Mouse (Mus musculus): Measurements from ENCODE around the gene Ndufaf4. TPM values are rescaled to one million over a fixed set of nuclear protein-coding genes. Genes with fewer than 3 reads are reported as not detected.
"Not testable (repeated sequence)": the region's sequence is repeated elsewhere in the genome, so short reads cannot be mapped to it uniquely, and the experiment has no call there.

Gene Ndufaf4
- polyA plus RNA-seq (2017; shearing (Covaris generic)): 10 to 100 TPM; 28.1 to 29.5 TPM

DNA sequence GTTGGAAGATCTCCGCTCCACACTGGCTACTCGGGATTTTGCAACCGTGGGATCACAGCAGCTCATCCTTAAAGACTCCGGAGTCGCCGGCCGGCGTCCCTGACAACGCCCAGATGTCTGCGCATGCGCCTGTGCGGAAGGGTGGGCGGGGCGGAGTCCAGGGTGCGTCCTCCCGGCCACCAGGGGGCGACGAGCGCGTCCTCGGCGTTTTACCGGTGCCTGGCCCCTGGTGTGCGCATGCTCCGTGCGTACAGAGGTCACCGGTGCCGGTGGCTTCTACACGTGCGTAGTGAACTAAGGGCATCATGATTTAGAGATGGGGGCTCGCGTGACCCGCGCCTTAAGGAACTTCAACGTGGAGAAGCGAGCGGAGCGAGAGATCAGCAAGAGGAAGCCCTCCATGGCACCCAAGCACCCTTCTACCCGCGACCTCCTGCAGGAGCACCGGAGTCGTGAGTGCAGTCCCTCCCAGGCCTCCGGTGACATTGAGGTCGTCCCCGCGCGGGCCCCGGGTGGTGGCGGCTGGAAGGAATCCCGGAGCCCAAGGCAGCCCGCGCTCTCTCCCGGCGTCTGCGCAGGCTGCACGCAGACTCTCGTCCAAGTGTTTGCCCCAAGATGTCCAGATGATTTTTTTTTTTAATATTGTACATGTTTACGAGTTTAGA lies at the start of gene Ndufaf4:
Gene Ndufaf4, plus strand, starts transcription at position 233 of the 665 bp plus-strand sequence.
- ATAC-seq: peak; percentile 93

DNA sequence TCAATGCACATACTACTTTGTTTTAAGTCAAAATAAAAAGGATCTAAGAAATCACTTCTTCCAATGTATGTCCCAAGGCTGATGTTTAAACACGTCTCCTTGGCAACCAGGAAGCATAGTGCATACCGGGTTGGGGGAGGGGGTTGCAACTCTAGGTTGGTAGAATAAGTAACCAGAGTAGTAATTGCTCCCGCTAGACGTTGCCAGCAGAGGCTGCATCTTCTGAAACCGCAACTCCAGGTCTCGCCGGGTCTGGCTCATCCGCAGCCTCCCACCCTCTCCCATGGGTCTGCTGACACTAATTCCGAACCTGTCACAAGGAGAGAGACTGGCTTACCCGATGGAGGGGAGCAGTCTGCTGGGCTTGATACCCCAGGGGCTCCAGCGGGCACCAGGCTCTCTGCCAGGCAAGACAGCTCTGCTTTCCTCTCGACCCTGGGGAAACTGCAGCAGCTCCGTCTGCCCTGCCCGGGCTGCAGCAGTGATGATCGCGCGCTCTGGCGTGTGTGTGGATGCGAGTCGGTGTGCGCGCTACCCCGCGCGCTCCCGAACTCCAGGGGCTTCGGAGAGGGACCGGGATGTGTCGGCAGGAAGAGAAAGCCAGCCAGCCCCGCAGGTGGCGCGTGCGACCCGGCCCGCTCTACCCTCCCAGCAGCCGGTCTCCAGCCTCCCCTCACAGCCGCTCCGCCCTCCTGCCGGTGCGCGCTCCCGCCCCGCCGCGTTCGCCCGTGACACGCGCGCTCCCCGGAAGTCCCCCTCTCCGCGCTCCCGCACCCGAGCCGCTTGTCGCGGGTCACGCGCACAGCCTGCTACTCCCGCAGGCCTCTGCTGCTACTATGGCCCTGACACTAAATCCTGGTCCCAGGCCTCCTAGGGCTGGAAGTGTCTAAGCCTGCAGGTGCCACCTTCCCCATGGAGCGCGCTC lies 47.2 kb upstream of the Ndufaf4 start, which contains the start of gene Klhl32:
Gene Klhl32, minus strand, starts transcription at position 724 of the 925 bp plus-strand sequence.
- ATAC-seq: no peak

DNA sequence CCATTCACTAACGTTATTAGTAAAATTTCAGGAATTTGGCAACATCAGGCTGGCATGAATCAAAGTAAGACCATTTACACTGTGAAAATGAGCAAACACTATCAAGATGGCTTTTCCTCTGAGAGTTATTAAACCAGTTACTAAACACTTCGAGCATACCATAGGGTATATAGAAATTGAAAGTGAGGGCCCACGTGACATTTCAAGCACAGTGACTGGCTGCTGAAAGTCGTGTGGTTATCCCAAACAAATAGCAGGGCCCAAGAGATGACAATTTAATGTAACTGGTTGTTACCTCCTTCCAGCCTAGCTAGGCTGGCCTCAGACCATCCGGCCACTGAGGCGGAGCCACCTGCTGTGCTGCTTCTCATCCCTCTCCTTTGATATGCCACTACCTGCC lies 32.2 kb upstream of the Ndufaf4 start:
- ATAC-seq: no peak

DNA sequence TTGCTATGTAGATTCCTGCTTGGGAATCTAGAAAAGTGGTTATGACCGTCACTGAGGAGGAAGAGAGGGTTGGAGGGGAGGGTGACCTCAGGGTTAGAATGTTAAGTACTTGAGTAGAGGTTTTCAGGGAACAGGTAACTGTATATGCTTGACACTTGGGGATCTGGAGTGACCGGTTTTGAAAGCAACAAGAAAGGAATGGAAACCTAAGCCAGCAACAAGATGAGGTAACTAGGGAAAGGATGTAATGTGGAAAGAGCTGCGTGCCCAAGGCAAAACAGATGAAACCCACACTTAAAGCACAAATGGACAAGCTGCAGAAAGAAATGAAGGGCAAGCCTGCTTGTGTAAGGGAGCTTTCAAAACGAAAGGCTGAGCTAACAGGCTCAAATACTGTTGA lies 28.7 kb upstream of the Ndufaf4 start:
- no peak for ATAC-seq

DNA sequence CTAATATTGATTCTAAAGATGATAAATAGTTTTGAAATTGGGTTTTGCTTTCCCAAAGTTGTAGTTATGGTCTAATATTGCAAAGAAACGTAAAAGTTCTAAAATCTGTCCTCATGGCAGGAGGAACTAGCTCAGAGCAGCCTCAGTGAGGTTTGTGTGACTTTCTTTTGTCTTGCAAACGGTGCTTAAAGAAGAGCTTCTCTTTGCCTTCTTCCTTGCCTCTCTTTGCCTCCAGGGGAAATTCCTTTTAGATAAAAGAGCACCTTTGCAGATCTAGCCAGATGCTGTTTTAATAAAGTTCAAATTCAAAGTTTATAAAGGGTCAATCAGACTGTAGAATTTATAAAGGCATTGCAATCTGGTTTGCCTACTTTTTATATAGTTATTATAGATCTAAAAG lies 8.5 kb upstream of the Ndufaf4 start:
- not testable (repeated sequence) for ATAC-seq

DNA sequence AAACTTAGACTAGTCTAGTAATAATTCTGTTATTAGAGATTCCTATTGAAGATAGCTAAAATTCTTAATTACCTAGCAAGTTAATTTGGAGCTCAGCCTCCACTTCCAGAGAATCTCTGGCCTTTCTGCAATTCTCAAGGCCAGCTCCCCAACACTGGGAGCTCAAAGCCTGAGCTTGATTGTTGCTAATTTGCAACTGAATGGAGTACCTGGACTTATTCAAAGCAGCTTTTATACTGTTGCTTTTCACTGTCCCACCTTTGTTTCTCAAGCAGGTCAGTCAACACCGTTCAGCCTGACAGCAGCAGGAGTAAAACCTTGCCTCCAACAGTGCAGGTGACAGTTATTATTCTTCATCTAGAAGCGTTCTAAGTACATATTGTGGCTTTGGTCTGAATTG lies 5.6 kb upstream of the Ndufaf4 start:
- not testable (repeated sequence) for ATAC-seq

- ATAC-seq: no peak
These were observed 3.3 kb upstream of the Ndufaf4 start for GRCm38 (mm10) chr4:24894625-24895024.

- no peak for ATAC-seq
These were observed 1.1 kb upstream of the Ndufaf4 start for GRCm38 (mm10) chr4:24896829-24897228.

GRCm38 (mm10) chr4:24897351-24897750 lies 532 bp upstream of the Ndufaf4 start:
- peak; percentile 3 for ATAC-seq

DNA sequence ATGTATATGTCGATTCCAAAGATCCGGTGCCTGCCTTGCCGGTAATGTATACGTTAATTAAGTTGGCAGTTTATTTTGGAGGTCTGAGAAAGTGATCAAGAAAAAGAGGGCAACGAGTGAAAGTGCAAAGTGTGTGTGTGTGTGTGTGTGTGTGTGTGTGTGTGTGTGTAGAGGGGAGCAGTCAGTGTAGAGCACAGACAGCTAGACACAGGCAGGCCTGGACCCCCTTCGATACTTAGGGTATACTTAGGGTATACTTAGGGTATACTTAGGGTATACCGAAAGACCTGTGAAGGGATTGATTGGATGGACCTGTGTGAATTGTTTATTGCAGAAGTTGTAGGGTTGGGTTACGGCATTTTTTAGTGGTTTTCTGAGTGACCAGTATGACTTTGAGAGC lies 753 bp downstream of the Ndufaf4 start:
- no peak for ATAC-seq

- no peak for ATAC-seq
These were observed 1.3 kb downstream of the Ndufaf4 start for GRCm38 (mm10) chr4:24899146-24899545.

- ATAC-seq: no peak
These were observed 9.9 kb downstream of the Ndufaf4 start for GRCm38 (mm10) chr4:24907745-24908144.

GRCm38 (mm10) chr4:24915631-24916030 lies 17.7 kb downstream of the Ndufaf4 start:
- no peak for ATAC-seq

DNA sequence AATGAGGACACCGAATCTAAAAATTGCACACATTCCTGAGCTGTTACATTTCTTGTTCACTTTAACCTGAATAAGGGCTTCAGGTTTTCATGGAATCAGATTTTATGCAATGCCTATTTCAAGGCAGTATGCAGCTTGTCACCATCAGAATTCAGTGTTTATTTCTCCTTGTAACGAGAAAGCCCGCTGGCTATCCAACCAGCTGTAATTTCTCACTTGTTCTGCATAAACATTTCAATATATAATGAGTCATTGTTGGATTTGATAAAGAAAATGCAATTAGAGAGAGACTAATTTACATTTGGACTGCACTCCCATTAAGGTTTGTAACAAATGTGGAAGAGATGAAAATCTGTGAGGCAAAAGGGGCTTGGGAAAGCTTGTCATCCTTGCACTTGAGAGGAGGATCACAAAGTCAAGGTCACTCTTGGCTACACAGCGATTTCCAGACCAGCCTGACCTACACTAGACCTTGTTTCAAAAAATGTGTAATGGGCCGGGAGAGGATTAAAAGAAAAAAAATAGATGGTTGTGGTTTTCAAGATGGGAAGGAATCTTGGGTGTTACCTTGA lies 22.2 kb downstream of the Ndufaf4 start:
- no peak for ATAC-seq

GRCm38 (mm10) chr4:24924726-24925125 lies 26.8 kb downstream of the Ndufaf4 start:
- ATAC-seq: no peak

DNA sequence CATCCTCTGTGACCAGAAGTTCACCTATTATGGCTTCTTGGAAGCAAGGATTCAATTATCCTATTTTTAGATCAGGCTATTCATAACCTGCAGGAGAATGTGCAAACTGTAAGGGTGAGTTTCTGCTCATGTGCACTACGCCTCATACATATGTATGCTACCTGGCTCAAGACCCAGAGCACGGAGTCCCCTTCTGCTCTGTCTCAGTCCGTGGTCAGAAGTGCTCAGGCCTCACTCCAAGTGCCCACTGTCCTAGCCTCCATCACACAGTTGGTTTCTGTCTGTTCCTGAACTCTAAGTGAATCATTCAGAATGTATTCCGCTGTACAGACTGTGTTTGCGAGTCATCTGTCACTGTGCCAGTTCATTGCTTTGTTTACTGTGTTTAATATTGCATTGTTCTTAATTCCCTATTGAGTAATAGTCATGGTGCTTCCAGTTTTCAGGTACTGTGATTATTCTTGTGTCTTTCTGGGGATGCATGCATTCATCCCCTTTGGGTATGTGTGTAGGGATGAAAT lies 30.4 kb downstream of the Ndufaf4 start:
- ATAC-seq: no peak

DNA sequence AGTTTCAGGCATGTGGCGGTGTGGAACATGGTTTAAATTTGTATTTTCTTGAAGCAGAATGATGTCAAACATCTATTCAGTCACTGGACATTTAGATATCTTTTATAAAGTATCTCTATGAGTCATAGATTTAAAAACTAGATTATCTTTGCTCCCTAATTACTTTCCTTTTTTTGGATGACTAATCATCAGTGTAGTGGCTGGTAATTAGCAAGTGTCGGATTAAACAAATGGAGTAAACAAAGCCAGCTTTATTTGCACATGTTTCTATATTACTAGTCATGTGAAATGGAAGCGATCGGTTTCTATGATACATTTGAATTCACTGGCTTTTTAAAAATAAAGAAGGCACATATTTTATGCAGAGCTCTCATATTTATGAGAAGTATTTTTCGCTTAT lies 31.0 kb downstream of the Ndufaf4 start:
- no peak for ATAC-seq

GRCm38 (mm10) chr4:24942728-24943424 lies 45.0 kb downstream of the Ndufaf4 start:
- ATAC-seq: peak; percentile 57
